Mouse (Mus musculus) kidney, adult 8-10 months (tissue): Measurements from ENCODE around the gene Hspb3.

Source experiments
- DNase-seq, 2 experiments: peaks; one replicate each; pipeline ENCODE4 v3.0.0; 2022

Gene Hspb3

GRCm38 (mm10) chr13:113634732-113635481, 28.6 kb downstream of the Hspb3 start:
- DNase-seq = no peak

DNA sequence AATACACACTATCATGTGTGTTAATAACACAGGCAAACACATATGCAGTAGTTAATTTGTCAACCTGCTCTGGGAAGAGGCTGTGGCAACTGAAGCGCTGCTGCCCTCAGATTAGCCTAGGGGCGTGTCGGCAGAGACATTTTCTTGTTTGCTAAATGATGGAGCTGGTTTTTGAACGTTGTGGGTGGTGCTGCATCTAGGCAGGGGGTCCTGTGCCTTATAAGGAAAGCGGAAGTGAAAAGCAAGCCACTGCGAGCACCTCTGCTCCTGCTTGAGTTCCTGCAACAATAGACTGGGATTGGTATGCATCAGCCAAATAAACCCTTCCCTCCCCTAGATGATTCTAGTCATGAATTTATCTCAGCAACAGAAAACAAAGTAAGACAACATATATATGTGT, 31.0 kb downstream of the Hspb3 start:
- DNase-seq = no peak

DNA sequence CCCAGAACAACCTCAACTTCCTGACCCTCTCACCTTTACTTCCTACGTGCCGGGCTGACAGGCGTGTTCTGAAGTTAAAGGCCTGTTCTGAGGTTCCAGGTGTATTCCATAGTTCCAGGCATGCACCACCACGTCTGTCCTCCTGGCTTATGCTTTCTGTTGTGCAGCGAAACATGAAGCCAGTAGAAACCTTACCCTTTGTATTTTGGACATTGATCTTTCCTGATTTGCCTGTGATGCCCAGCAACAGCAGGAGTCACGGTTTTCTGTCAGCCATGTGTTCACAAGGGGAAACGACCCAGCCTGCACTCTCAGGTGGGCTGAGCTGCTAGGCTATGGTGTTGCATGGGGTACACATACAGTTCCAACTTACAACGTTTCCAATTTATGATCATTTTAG, 35.9 kb downstream of the Hspb3 start:
- DNase-seq = peak in 1 of 2 experiments; percentile 44

DNA sequence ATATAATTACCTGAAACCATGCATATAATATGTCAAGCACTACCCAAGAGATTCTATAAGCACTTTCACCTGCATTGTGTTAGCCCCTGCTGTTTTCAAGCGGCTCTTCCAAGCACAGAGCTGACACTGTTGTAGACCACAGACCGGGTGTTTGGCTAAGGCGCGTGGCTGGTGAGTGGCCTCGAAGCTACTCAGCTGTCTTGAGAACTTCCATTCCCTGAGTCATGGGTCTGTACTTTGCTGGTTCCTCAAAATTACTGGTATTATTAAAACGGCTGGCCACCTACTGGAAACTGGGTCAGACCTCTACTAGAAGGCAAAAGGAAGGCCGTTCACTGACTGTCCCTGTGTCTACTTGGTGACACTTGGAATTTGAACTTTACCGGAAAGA, 40.6 kb downstream of the Hspb3 start:
- no peak for DNase-seq

GRCm38 (mm10) chr13:113622122-113622864, 41.2 kb downstream of the Hspb3 start:
- DNase-seq = no peak

- DNase-seq = no peak
Measured at GRCm38 (mm10) chr13:113619003-113619402, 44.5 kb downstream of the Hspb3 start.

- peak; percentile 88 to 89 for DNase-seq
Measured at GRCm38 (mm10) chr13:113617891-113618823, 45.3 kb downstream of the Hspb3 start, which contains the start of gene Snx18. TSS of gene Snx18 (minus strand) at chr13:113618564.

- no peak for DNase-seq
Measured at GRCm38 (mm10) chr13:113617338-113617890, 46.1 kb downstream of the Hspb3 start.

GRCm38 (mm10) chr13:113616751-113617337, 46.6 kb downstream of the Hspb3 start:
- DNase-seq = peak in 1 of 2 experiments; percentile 49

- DNase-seq = peak; percentile 68 to 70
Measured at GRCm38 (mm10) chr13:113615971-113616671, 47.4 kb downstream of the Hspb3 start.

GRCm38 (mm10) chr13:113615546-113615941, 47.9 kb downstream of the Hspb3 start:
- DNase-seq = no peak

- peak; percentile 88 to 90 for DNase-seq
Measured at GRCm38 (mm10) chr13:113614635-113615545, 48.6 kb downstream of the Hspb3 start.

DNA sequence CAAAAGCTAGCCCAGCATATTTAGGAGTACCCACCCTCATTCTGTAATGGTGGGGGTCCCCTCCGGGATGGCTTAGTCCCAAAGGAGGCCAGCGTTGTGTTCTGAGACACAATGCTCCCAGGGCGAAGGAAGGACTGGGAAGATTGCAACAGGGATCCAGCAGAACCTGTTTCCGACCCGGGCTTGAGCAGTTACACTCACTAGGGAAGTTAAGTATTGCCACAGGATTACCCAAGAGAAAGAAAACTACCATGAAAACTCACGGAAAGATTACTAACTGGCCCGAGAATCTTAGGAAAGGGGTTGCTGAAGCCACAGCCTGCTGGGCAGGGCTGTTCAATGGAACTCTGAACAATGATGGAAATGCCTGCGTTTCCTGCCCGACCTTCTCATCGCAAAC, 49.6 kb downstream of the Hspb3 start:
- no peak for DNase-seq

DNA sequence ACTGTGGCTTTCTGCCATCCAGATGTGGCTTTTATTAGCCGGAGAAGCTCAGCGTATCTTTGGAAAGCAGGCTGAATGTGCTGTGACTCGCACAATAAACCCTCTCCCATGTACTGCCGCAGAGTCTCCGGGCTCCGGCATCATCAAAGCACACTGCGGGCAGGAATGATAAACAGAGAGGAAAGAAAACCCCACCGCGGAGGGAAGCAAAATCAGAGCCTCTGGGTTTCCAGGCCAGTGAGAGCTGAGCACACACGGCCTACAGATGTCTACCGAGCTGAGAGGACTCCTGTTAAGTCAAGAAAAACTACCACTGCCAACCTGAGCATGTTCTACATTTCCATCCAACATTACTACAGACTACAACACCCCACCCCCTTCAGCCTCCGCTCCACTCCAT, 50.1 kb downstream of the Hspb3 start:
- no peak for DNase-seq
